In genomic region chr10:89205858-89206257, GRCm38 (mm10) we compare ENCODE assay signal across 10 mouse cellular contexts.
DNase-seq lines count a peak whose midpoint lies in the region; ATAC-seq and TF ChIP-seq lines count a peak whose summit lies in the region.
"Had no signal": no experiment of that assay in that cellular context is flagged by ENCODE, and none has a peak within 500 bp of the region (broad histone marks: within the 10 kb centered on the region; RNA-seq: fewer than 3 reads in every experiment).

No protein-coding gene starts in this region.

- TF ChIP-seq POLR2A in lung, adult 2 months (IDR thresholded peaks at IDR 0.05; ENCODE audit: borderline replicate concordance, extremely low read depth, low read depth, low read length) = no peak

- H3K36me3 ChIP-seq in forebrain, embryonic 11.5 days (ENCODE audit: control insufficient read depth, insufficient read depth, low read length) = no peaks in the 10 kb centered on the region
- no peaks in the 10 kb centered on the region for H3K36me3 ChIP-seq in forebrain, embryonic 15.5 days
- no peaks in the 10 kb centered on the region for H3K36me3 ChIP-seq in liver, embryonic 12.5 days
- H3K36me3 ChIP-seq in ES-E14 (ENCODE audit: control insufficient read depth, insufficient read depth, low read length, poor library complexity, severe bottlenecking) = no peaks in the 10 kb centered on the region
- H3K36me3 ChIP-seq in midbrain, postnatal 0 days (ENCODE audit: insufficient read depth, low read length) = no peaks in the 10 kb centered on the region
- H3K36me3 ChIP-seq: heart, embryonic 15.5 days had no signal

- in situ Hi-C loops in ES-E14 (cut with MboI; ENCODE audit: low sequenced_read_pairs in 2 of 2, unreplicated experiment in 2 of 2) = no loop called here

- no peak for DNase-seq in forebrain, embryonic 11.5 days (ENCODE audit: low spot score)
- DNase-seq in liver = peak; percentile 4
- DNase-seq in ES-E14 (ENCODE audit: low read depth, low spot score) = peak; percentile 46
- peak; percentile 31 for DNase-seq in embryo, embryonic 9.5 days (ENCODE audit: extremely low spot score)
- DNase-seq in midbrain, postnatal 0 days (ENCODE audit: low spot score) = peak; percentile 27
- no peak for DNase-seq in lung, adult 2 months

- ATAC-seq in forebrain, embryonic 11.5 days (replicated peaks; ENCODE audit: low FRiP score) = 0 out of 2 replicates have a peak, but pooled peaks have one; percentile 18
- ATAC-seq in forebrain, embryonic 15.5 days (replicated peaks) = no peak
- no peak for ATAC-seq in liver, embryonic 12.5 days
- ATAC-seq in midbrain, postnatal 0 days (ENCODE audit: low FRiP score) = no peak

- no peak overlapping the region for H3K27ac ChIP-seq in forebrain, embryonic 11.5 days (ENCODE audit: low read depth, low read length)
- H3K27ac ChIP-seq in forebrain, embryonic 15.5 days (replicated peaks) = no peak overlapping the region
- H3K27ac ChIP-seq in liver, embryonic 12.5 days = no peak overlapping the region
- H3K27ac ChIP-seq in ES-E14 (ENCODE audit: insufficient read depth, low read depth, low read length, poor library complexity, severe bottlenecking) = no peak overlapping the region
- H3K27ac ChIP-seq in midbrain, postnatal 0 days (ENCODE audit: low read depth, low read length) = no peak overlapping the region
- H3K27ac ChIP-seq: heart, embryonic 15.5 days; macrophage had no signal

- no peak overlapping the region for H3K9ac ChIP-seq in forebrain, embryonic 11.5 days (ENCODE audit: low read length)
- no peak overlapping the region for H3K9ac ChIP-seq in forebrain, embryonic 15.5 days (replicated peaks)
- no peak overlapping the region for H3K9ac ChIP-seq in liver, embryonic 12.5 days
- H3K9ac ChIP-seq in ES-E14 (ENCODE audit: insufficient read depth, low read depth, low read length, poor library complexity, severe bottlenecking) = no peak overlapping the region
- H3K9ac ChIP-seq in midbrain, postnatal 0 days (replicated peaks; ENCODE audit: low read length, poor library complexity, severe bottlenecking) = no peak overlapping the region
- H3K9ac ChIP-seq: heart, embryonic 15.5 days had no signal

- H3K4me2 ChIP-seq in forebrain, embryonic 11.5 days (ENCODE audit: low read depth, low read length, severe bottlenecking) = no peak overlapping the region
- H3K4me2 ChIP-seq in forebrain, embryonic 15.5 days (replicated peaks) = no peak overlapping the region
- no peak overlapping the region for H3K4me2 ChIP-seq in liver, embryonic 12.5 days
- no peak overlapping the region for H3K4me2 ChIP-seq in midbrain, postnatal 0 days (ENCODE audit: low read depth, low read length, poor library complexity, severe bottlenecking)
- H3K4me2 ChIP-seq: heart, embryonic 15.5 days had no signal

- H3K9me3 ChIP-seq in forebrain, embryonic 11.5 days (ENCODE audit: control insufficient read depth, low read length) = no peaks in the 10 kb centered on the region
- no peaks in the 10 kb centered on the region for H3K9me3 ChIP-seq in forebrain, embryonic 15.5 days
- no peaks in the 10 kb centered on the region for H3K9me3 ChIP-seq in liver, embryonic 12.5 days (replicated peaks)
- H3K9me3 ChIP-seq in ES-E14 (ENCODE audit: control insufficient read depth, insufficient read depth, low read depth, low read length) = no peaks in the 10 kb centered on the region
- no peaks in the 10 kb centered on the region for H3K9me3 ChIP-seq in midbrain, postnatal 0 days (ENCODE audit: low read length)
- H3K9me3 ChIP-seq: heart, embryonic 15.5 days had no signal

- TF ChIP-seq CTCF in midbrain, postnatal 0 days (IDR thresholded peaks at IDR 0.05) = peak; percentile 59
- TF ChIP-seq CTCF in lung, adult 2 months (IDR thresholded peaks at IDR 0.05; ENCODE audit: insufficient read depth, low read length) = no peak

- WGBS in forebrain, embryonic 11.5 days = 52% methylated on average over 2 of the region's 2 CpGs
- WGBS in forebrain, embryonic 15.5 days = 44% methylated on average over 2 of the region's 2 CpGs
- 47% methylated on average over 2 of the region's 2 CpGs for whole genome bisulfite sequencing in liver, embryonic 12.5 days (ENCODE audit: insufficient replicate concordance)
- WGBS in midbrain, postnatal 0 days = 44% methylated on average over 2 of the region's 2 CpGs
- 46% methylated on average over 2 of the region's 2 CpGs for WGBS in lung, adult 2 months

- H3K27me3 ChIP-seq in forebrain, embryonic 11.5 days (ENCODE audit: control insufficient read depth, insufficient read depth, low read length) = no peaks in the 10 kb centered on the region
- no peaks in the 10 kb centered on the region for H3K27me3 ChIP-seq in forebrain, embryonic 15.5 days
- H3K27me3 ChIP-seq in liver, embryonic 12.5 days (replicated peaks) = no peaks in the 10 kb centered on the region
- H3K27me3 ChIP-seq in midbrain, postnatal 0 days (ENCODE audit: insufficient read depth, low read length) = no peaks in the 10 kb centered on the region
- H3K27me3 ChIP-seq: heart, embryonic 15.5 days had no signal

- H3K4me1 ChIP-seq in forebrain, embryonic 11.5 days (replicated peaks; ENCODE audit: control insufficient read depth, insufficient read depth, low read length) = no peaks in the 10 kb centered on the region
- no peaks in the 10 kb centered on the region for H3K4me1 ChIP-seq in forebrain, embryonic 15.5 days
- H3K4me1 ChIP-seq in liver, embryonic 12.5 days = no peaks in the 10 kb centered on the region
- H3K4me1 ChIP-seq in ES-E14 (ENCODE audit: control insufficient read depth in 2 of 2, insufficient read depth in 2 of 2, low read length in 2 of 2, poor library complexity in 1 of 2) = no peaks in the 10 kb centered on the region
- H3K4me1 ChIP-seq in midbrain, postnatal 0 days (ENCODE audit: insufficient read depth, low read length) = no peaks in the 10 kb centered on the region
- no peaks in the 10 kb centered on the region for H3K4me1 ChIP-seq in lung, adult 2 months (ENCODE audit: control insufficient read depth, insufficient read depth, low read length)
- H3K4me1 ChIP-seq: heart, embryonic 15.5 days had no signal

- no peak overlapping the region for H3K4me3 ChIP-seq in forebrain, embryonic 11.5 days (ENCODE audit: low read depth, low read length)
- no peak overlapping the region for H3K4me3 ChIP-seq in forebrain, embryonic 15.5 days
- H3K4me3 ChIP-seq in liver, embryonic 12.5 days = no peak overlapping the region
- no peak overlapping the region for H3K4me3 ChIP-seq in ES-E14 (ENCODE audit: insufficient read depth in 1 of 2, low read depth in 1 of 2, low read length in 2 of 2, poor library complexity in 1 of 2, severe bottlenecking in 1 of 2)
- H3K4me3 ChIP-seq in midbrain, postnatal 0 days (ENCODE audit: low read depth, low read length) = no peak overlapping the region
- no peak overlapping the region for H3K4me3 ChIP-seq in lung, adult 2 months (replicated peaks; ENCODE audit: extremely low read depth, low read depth, low read length)
- H3K4me3 ChIP-seq: heart, embryonic 15.5 days had no signal

TF ChIP-seq in ES-E14, 5 proteins besides CTCF, POLR2A, EP300 and RAD21:
- TF ChIP-seq HCFC1 (IDR thresholded peaks at IDR 0.05; ENCODE audit: borderline replicate concordance, insufficient read depth, low read length) = no peak
- no peak for TF ChIP-seq ZNF384 (IDR thresholded peaks at IDR 0.05; ENCODE audit: low read depth, low read length)
- TF ChIP-seq MAFK (IDR thresholded peaks at IDR 0.05; ENCODE audit: insufficient read depth, low read depth, low read length) = no peak
- 0 out of 2 replicates have a peak, but pooled peaks have one; percentile 3 for TF ChIP-seq ZC3H11A (IDR thresholded peaks at IDR 0.05; ENCODE audit: borderline replicate concordance, low read depth, low read length)
- no peak for TF ChIP-seq CHD2 (IDR thresholded peaks at IDR 0.05; ENCODE audit: low read depth, low read length)
TF ChIP-seq in ES-E14: peak in this region for 1.

Comparison
In these comparisons a context has a peak if more than half of its experiments do, and no peak if none do; other contexts are left out.
1. DNase-seq: peak in liver (single experiment), ES-E14 (single experiment), embryo, embryonic 9.5 days (single experiment) and midbrain, postnatal 0 days (single experiment); none in forebrain, embryonic 11.5 days (single experiment) and lung, adult 2 months (single experiment).